Mouse (Mus musculus) erythroid progenitor cell, adult 5-6 weeks (primary cell): ENCODE data around the gene Snx8. TPM values are rescaled to one million over a fixed set of nuclear protein-coding genes. Genes with fewer than 3 reads are reported as not detected.
"Not testable (repeated sequence)": the region's sequence is repeated elsewhere in the genome, so short reads cannot be mapped to it uniquely, and the experiment has no call there.

ENCODE experiments used
- ATAC-seq: replicated peaks from 2 replicates; pipeline ENCODE4 v1.8.0; 2016; ENCODE audit warnings: moderate number of reproducible peaks, mild to moderate bottlenecking, moderate TSS enrichment, inconsistent platforms; ENCODE audit not compliant: poor library complexity, low FRiP score, severe bottlenecking
- total RNA-seq, 2 experiments: library from RNA; stranded (forward) in 1 of 2; stranded (reverse) in 1 of 2; fragments of 150-400 nt in 1 of 2; fragments of 186-747, 209-891 nt in 1 of 2; gene quantifications; 2 replicates each; pipeline versions ENCODE4 v1.2.3 to v1.2.4; 2015 to 2017; ENCODE audit warnings: low replicate concordance in 2 of 2

Gene Snx8
- total RNA-seq, 2 experiments from 2014 or later: 0.84 TPM; not detected in 1

- no peak for ATAC-seq
Observed at GRCm38 (mm10) chr5:140387816-140388510, 1.1 kb downstream of the Snx8 start.

- ATAC-seq: no peak
Observed at GRCm38 (mm10) chr5:140387236-140387635, 1.8 kb downstream of the Snx8 start.

GRCm38 (mm10) chr5:140384462-140384861 lies 4.6 kb downstream of the Snx8 start:
- ATAC-seq: no peak

GRCm38 (mm10) chr5:140383559-140383958 lies 5.5 kb downstream of the Snx8 start:
- ATAC-seq: no peak

GRCm38 (mm10) chr5:140382688-140383087 lies 6.4 kb downstream of the Snx8 start:
- ATAC-seq: no peak

- no peak for ATAC-seq
Observed at GRCm38 (mm10) chr5:140381156-140381555, 7.9 kb downstream of the Snx8 start.

- no peak for ATAC-seq
Observed at GRCm38 (mm10) chr5:140379299-140379698, 9.8 kb downstream of the Snx8 start.

GRCm38 (mm10) chr5:140378121-140378853 lies 10.8 kb downstream of the Snx8 start:
- no peak for ATAC-seq

GRCm38 (mm10) chr5:140375249-140375829 lies 13.7 kb downstream of the Snx8 start:
- no peak for ATAC-seq

- ATAC-seq: no peak
Observed at GRCm38 (mm10) chr5:140374226-140374625, 14.8 kb downstream of the Snx8 start.

- no peak for ATAC-seq
Observed at GRCm38 (mm10) chr5:140373711-140374110, 15.4 kb downstream of the Snx8 start.

- ATAC-seq: no peak
Observed at GRCm38 (mm10) chr5:140371671-140372070, 17.4 kb downstream of the Snx8 start.

- no peak for ATAC-seq
Observed at GRCm38 (mm10) chr5:140370446-140371254, 18.4 kb downstream of the Snx8 start.

GRCm38 (mm10) chr5:140369466-140369865 lies 19.6 kb downstream of the Snx8 start:
- no peak for ATAC-seq

- no peak for ATAC-seq
Observed at GRCm38 (mm10) chr5:140368926-140369325, 20.1 kb downstream of the Snx8 start.

- not testable (repeated sequence) for ATAC-seq
Observed at GRCm38 (mm10) chr5:140368126-140368525, 20.9 kb downstream of the Snx8 start.

GRCm38 (mm10) chr5:140364415-140364814 lies 24.6 kb downstream of the Snx8 start:
- ATAC-seq: no peak

- ATAC-seq: no peak; the same call in 1 of the 2 replicates
Observed at GRCm38 (mm10) chr5:140359930-140360674, 29.0 kb downstream of the Snx8 start.

- ATAC-seq: no peak
Observed at GRCm38 (mm10) chr5:140357466-140357865, 31.6 kb downstream of the Snx8 start.
